In genomic region chr2:92904307-92904859, GRCm38 (mm10) we compare ENCODE assay signal across 9 mouse cellular contexts. TPM values are rescaled to one million over a fixed set of nuclear protein-coding genes. Genes with fewer than 3 reads are reported as not detected.
DNase-seq lines count a peak whose midpoint lies in the region; ATAC-seq lines count a peak whose summit lies in the region.
"Had no signal": no experiment of that assay in that cellular context is flagged by ENCODE, and none has a peak within 500 bp of the region (broad histone marks: within the 10 kb centered on the region; RNA-seq: fewer than 3 reads in every experiment).

No protein-coding gene starts in this region.

- H3K27me3 ChIP-seq in forebrain, embryonic 14.5 days (replicated peaks; ENCODE audit: control insufficient read depth, insufficient read depth, low read length) = 0 out of 2 replicates have a peak, but pooled peaks cover 2% of the 10 kb centered on the region

- no peak overlapping the region for H3K27ac ChIP-seq in forebrain, embryonic 14.5 days (ENCODE audit: low read depth, low read length)
- H3K27ac ChIP-seq: stomach, embryonic 15.5 days had no signal

- WGBS in forebrain, embryonic 14.5 days = 28% methylated on average over 8 of the region's 8 CpGs

- no peaks in the 10 kb centered on the region for H3K36me3 ChIP-seq in forebrain, embryonic 14.5 days (ENCODE audit: control insufficient read depth, insufficient read depth, low read length)
- H3K36me3 ChIP-seq: stomach, embryonic 15.5 days had no signal

- H3K9ac ChIP-seq in forebrain, embryonic 14.5 days (ENCODE audit: low read length) = no peak overlapping the region
- H3K9ac ChIP-seq: stomach, embryonic 15.5 days had no signal

- no peak for ATAC-seq in cerebellum, adult (ENCODE audit: insufficient number of reproducible peaks, low FRiP score, low TSS enrichment)
- ATAC-seq in forebrain, embryonic 14.5 days = peak; percentile 60
- ATAC-seq in megakaryocyte progenitor cell, adult 5-6 weeks (replicated peaks; ENCODE audit: poor library complexity) = peak; percentile 60

- peak; percentile 54 to 69 for DNase-seq in cerebellum, adult 18-20 months
- peak; percentile 69 for DNase-seq in 416B (ENCODE audit: low read depth)
- DNase-seq in c-Kit-positive CD71-negative TER-119-negative erythroid progenitor cells, embryonic 14.5 days (ENCODE audit: low read depth) = peak; percentile 42
- peak; percentile 90 for DNase-seq in forebrain, embryonic 14.5 days (ENCODE audit: low spot score)
- peak; percentile 61 for DNase-seq in kidney, postnatal 14 days
- peak; percentile 60 for DNase-seq in telencephalon, adult 2 months (ENCODE audit: low read depth, low spot score)

- H3K4me2 ChIP-seq in forebrain, embryonic 14.5 days (ENCODE audit: low read length) = no peak overlapping the region
- H3K4me2 ChIP-seq: stomach, embryonic 15.5 days had no signal

- H3K4me3 ChIP-seq in forebrain, embryonic 14.5 days (ENCODE audit: low read depth, low read length) = no peak overlapping the region
- H3K4me3 ChIP-seq: stomach, embryonic 15.5 days had no signal

- H3K4me1 ChIP-seq in forebrain, embryonic 14.5 days (ENCODE audit: control insufficient read depth, insufficient read depth, low read length) = no peaks in the 10 kb centered on the region
- H3K4me1 ChIP-seq: stomach, embryonic 15.5 days had no signal

- no peaks in the 10 kb centered on the region for H3K9me3 ChIP-seq in forebrain, embryonic 14.5 days (replicated peaks; ENCODE audit: control insufficient read depth, low read length)
- H3K9me3 ChIP-seq: stomach, embryonic 15.5 days had no signal

RNA-seq across cellular contexts. Expression of gene Syt13, which starts 10.5 kb away (rescaled TPM):
- polyA plus RNA-seq in forebrain, embryonic 14.5 days (2014; fragmentation: Nextera tagmentation; extraction: Ambion mirVana) = 35.4 and 36.8 TPM in 2 replicates
- not detected in 2 replicates for total RNA-seq in megakaryocyte progenitor cell, adult 5-6 weeks (2015)
- not detected in 2 replicates for total RNA-seq in megakaryocyte progenitor cell, adult 5-6 weeks (2017)
